Mouse (Mus musculus): ENCODE measurements at regions not wholly inside any gene's neighbourhood (a gene's known extent, or its start where the extent isn't known, plus 50 kb on each side); places are given as distances from the start of the nearest gene placed in this dataset.

GRCm38 (mm10) chr2:159652243-159652642 is 681.7 kb downstream of the Gm826 start:
- TF ChIP-seq POLR2A (IDR thresholded peaks at IDR 0.05; ENCODE audit: control insufficient read depth in 1 of 2, insufficient read depth in 1 of 2, low read depth in 1 of 2, low read length in 2 of 2, poor library complexity in 1 of 2) (no peak), POLR2AphosphoS2 (IDR thresholded peaks at IDR 0.05; ENCODE audit: low read length) (no peak), TCF12 (IDR thresholded peaks at IDR 0.05; ENCODE audit: low read depth, low read length) (no peak), EP300 (IDR thresholded peaks at IDR 0.05; ENCODE audit: low read depth in 1 of 2, low read length in 2 of 2) (no peak), CTCF (IDR thresholded peaks at IDR 0.05 in 2 of 3, conservative IDR thresholded peaks at IDR 0.05 in 1 of 3; ENCODE audit: control insufficient read depth in 1 of 3, insufficient read depth in 1 of 3, low read depth in 2 of 3, low read length in 3 of 3, poor library complexity in 1 of 3, severe bottlenecking in 1 of 3) (no peak), BHLHE40 (IDR thresholded peaks at IDR 0.05; ENCODE audit: borderline replicate concordance, low read depth, low read length) (no peak)
